Comparison of ENCODE assay signal across 7 mouse cellular contexts in the genomic region with DNA sequence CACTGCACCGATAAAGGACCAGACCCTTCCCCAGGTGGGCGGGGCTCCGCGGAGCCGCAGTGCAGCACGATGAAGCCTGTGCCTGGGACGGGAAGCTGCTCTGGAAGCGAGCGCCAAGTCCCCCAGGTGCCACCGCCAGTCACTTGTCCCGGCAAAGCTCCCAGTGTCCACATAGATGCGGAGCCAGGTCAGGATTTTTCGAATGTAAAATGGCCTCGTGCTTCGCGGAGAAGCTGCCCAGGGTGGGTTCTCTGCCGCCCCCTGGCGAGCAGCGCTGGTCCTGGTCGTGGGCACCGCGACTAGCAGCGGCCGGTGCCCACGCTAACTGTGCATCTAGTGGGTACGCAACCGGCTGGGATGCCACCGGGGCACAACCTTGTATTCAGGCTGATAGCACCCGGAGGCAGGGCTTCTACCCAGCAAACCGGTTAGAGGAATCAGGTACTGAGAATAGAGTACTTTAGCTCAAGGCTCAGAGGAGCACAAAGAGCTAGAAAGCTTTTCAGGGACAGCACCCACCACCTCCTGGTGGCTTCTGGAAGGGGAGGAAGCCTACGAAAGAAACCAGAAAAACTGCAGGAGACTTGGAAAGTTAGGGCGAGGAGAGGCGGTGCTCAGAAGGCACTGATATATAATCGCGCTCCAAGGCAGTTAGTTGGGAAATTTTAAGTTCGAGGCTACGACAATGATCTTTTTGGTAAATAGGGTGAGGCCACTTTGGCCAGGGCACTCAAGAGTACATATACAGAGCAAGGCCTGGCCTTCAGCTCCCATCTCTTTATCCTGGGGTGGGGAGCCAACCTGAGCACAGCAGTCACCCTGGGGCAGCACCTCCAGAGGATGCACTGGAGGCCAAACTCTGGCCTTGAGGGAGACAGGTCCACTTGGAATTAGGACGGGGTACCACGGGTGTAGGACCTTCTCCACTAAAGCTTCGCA. TPM values are rescaled to one million over a fixed set of nuclear protein-coding genes. Genes with fewer than 3 reads are reported as not detected.
DNase-seq lines count a peak whose midpoint lies in the region; ATAC-seq and TF ChIP-seq lines count a peak whose summit lies in the region.

No protein-coding gene starts in this region.

- H3K4me2 ChIP-seq in embryonic facial prominence, embryonic 11.5 days (ENCODE audit: low read depth, low read length), result peak overlapping the region; percentile 69
- peak overlapping the region; percentile 67 for H3K4me2 ChIP-seq in limb, embryonic 15.5 days
- peak overlapping the region; percentile 68 for H3K4me2 ChIP-seq in midbrain, embryonic 16.5 days (ENCODE audit: low read length)

- H3K79me2 ChIP-seq in heart, adult 2 months (replicated peaks; ENCODE audit: control insufficient read depth, insufficient read depth, low read length), result no peaks in the 10 kb centered on the region

- intact Hi-C loops in heart, adult 2 months (cut with DNase I), result loop anchor here (1.0 kb wide), 1 partner anchor 56 kb away; no protein-coding TSS in a partner anchor

- peaks cover 4% of the 10 kb centered on the region; the same call in 1 of the 2 replicates for H3K4me1 ChIP-seq in bone marrow macrophage, adult 2 months (ENCODE audit: control insufficient read depth, insufficient read depth, low read length)
- H3K4me1 ChIP-seq in embryonic facial prominence, embryonic 11.5 days (ENCODE audit: control insufficient read depth, insufficient read depth, low read length), result peaks cover 19% of the 10 kb centered on the region
- H3K4me1 ChIP-seq in heart, adult 2 months (ENCODE audit: control insufficient read depth, insufficient read depth, low read length), result peaks cover 2% of the 10 kb centered on the region; the same call in 1 of the 2 replicates
- peaks cover 35% of the 10 kb centered on the region for H3K4me1 ChIP-seq in limb, embryonic 15.5 days
- H3K4me1 ChIP-seq in midbrain, embryonic 16.5 days (ENCODE audit: control insufficient read depth, insufficient read depth, low read length), result peaks cover 31% of the 10 kb centered on the region
- H3K4me1 ChIP-seq in spleen, adult 2 months (ENCODE audit: control insufficient read depth, insufficient read depth, insufficient read length), result no peaks in the 10 kb centered on the region

- no peak for TF ChIP-seq EP300 in heart, adult 2 months (IDR thresholded peaks at IDR 0.05; ENCODE audit: insufficient read depth, low read depth, low read length)

- no peak; the same call in 1 of the 2 replicates for ATAC-seq in embryonic facial prominence, embryonic 11.5 days (replicated peaks; ENCODE audit: insufficient number of reproducible peaks, low FRiP score, low TSS enrichment, low read depth)
- ATAC-seq in limb, embryonic 15.5 days (ENCODE audit: insufficient number of reproducible peaks, low FRiP score, low TSS enrichment, low read depth), result no peak
- peak; percentile 57 for ATAC-seq in midbrain, embryonic 16.5 days

- TF ChIP-seq CTCF in bone marrow macrophage, adult 2 months (IDR thresholded peaks at IDR 0.05; ENCODE audit: low read depth, low read length), result peak; percentile 27; the same call in 1 of the 2 replicates
- peak; percentile 99; the same call in 1 of the 2 replicates for TF ChIP-seq CTCF in heart, adult 2 months (IDR thresholded peaks at IDR 0.05)
- peak; percentile 91 for TF ChIP-seq CTCF in spleen, adult 2 months (IDR thresholded peaks at IDR 0.05; ENCODE audit: extremely low read depth, insufficient read depth, insufficient read length, insufficient replicate concordance)

- H3K27me3 ChIP-seq in embryonic facial prominence, embryonic 11.5 days (ENCODE audit: control insufficient read depth, insufficient read depth, low read length), result no peaks in the 10 kb centered on the region
- H3K27me3 ChIP-seq in heart, adult 2 months (ENCODE audit: control insufficient read depth, insufficient read depth, low read length), result no peaks in the 10 kb centered on the region
- H3K27me3 ChIP-seq in limb, embryonic 15.5 days, result no peaks in the 10 kb centered on the region
- H3K27me3 ChIP-seq in midbrain, embryonic 16.5 days (ENCODE audit: control insufficient read depth, insufficient read depth, low read depth, low read length), result no peaks in the 10 kb centered on the region
- H3K27me3 ChIP-seq in spleen, adult 2 months (ENCODE audit: control insufficient read depth, insufficient read depth, low read length), result no peaks in the 10 kb centered on the region

- DNase-seq in embryonic facial prominence, embryonic 11.5 days (ENCODE audit: low spot score), result peak; percentile 86
- DNase-seq in heart, adult 2 months, result peak; percentile 78 to 86
- DNase-seq in kidney, adult 18-20 months, result peak; percentile 81
- peak; percentile 40 to 71 for DNase-seq in spleen, adult 2 months (ENCODE audit: low read depth in 1 of 2, low spot score in 2 of 2)

- TF ChIP-seq POLR2A in bone marrow macrophage, adult 2 months (IDR thresholded peaks at IDR 0.05; ENCODE audit: borderline replicate concordance, low read depth, low read length), result no peak
- TF ChIP-seq POLR2A in heart, adult 2 months (IDR thresholded peaks at IDR 0.05; ENCODE audit: insufficient read depth, low read depth, low read length), result no peak
- TF ChIP-seq POLR2A in spleen, adult 2 months (IDR thresholded peaks at IDR 0.05; ENCODE audit: low read depth, low read length), result no peak

- H3K27ac ChIP-seq in bone marrow macrophage, adult 2 months (ENCODE audit: insufficient read depth, low read depth, low read length), result no peak overlapping the region
- peak overlapping the region; percentile 95 for H3K27ac ChIP-seq in embryonic facial prominence, embryonic 11.5 days (replicated peaks; ENCODE audit: low read depth, low read length)
- H3K27ac ChIP-seq in heart, adult 2 months, result 0 out of 2 replicates have a peak overlapping the region, but pooled peaks have one; percentile 31
- peak overlapping the region; percentile 95 for H3K27ac ChIP-seq in limb, embryonic 15.5 days
- H3K27ac ChIP-seq in midbrain, embryonic 16.5 days (ENCODE audit: low read length), result peak overlapping the region; percentile 97
- no peak overlapping the region for H3K27ac ChIP-seq in spleen, adult 2 months (ENCODE audit: insufficient read depth, low read length)

- 4% methylated on average over 40 of the region's 40 CpGs for WGBS in embryonic facial prominence, embryonic 11.5 days
- 14% methylated on average over 40 of the region's 40 CpGs for WGBS in heart, adult 2 months
- 6% methylated on average over 40 of the region's 40 CpGs for WGBS in limb, embryonic 15.5 days
- WGBS in midbrain, embryonic 16.5 days, result 5% methylated on average over 40 of the region's 40 CpGs
- WGBS in spleen, adult 2 months, result 14% methylated on average over 40 of the region's 40 CpGs

- peak overlapping the region; percentile 58 for H3K4me3 ChIP-seq in bone marrow macrophage, adult 2 months (ENCODE audit: insufficient read depth, low read length)
- peak overlapping the region; percentile 36 for H3K4me3 ChIP-seq in embryonic facial prominence, embryonic 11.5 days (ENCODE audit: low read depth, low read length)
- peak overlapping the region; percentile 49 for H3K4me3 ChIP-seq in heart, adult 2 months
- peak overlapping the region; percentile 47 for H3K4me3 ChIP-seq in limb, embryonic 15.5 days
- peak overlapping the region; percentile 41 for H3K4me3 ChIP-seq in midbrain, embryonic 16.5 days (ENCODE audit: low read depth, low read length)
- peak overlapping the region; percentile 61 for H3K4me3 ChIP-seq in spleen, adult 2 months (ENCODE audit: extremely low read depth, insufficient read depth, insufficient read length)

- H3K9me3 ChIP-seq in embryonic facial prominence, embryonic 11.5 days (replicated peaks; ENCODE audit: control insufficient read depth, low read length), result no peaks in the 10 kb centered on the region
- H3K9me3 ChIP-seq in limb, embryonic 15.5 days, result no peaks in the 10 kb centered on the region
- no peaks in the 10 kb centered on the region for H3K9me3 ChIP-seq in midbrain, embryonic 16.5 days (replicated peaks; ENCODE audit: control insufficient read depth, low read length, poor library complexity, severe bottlenecking)

- H3K9ac ChIP-seq in embryonic facial prominence, embryonic 11.5 days (replicated peaks; ENCODE audit: low read length), result peak overlapping the region; percentile 85
- peak overlapping the region; percentile 62 for H3K9ac ChIP-seq in heart, adult 2 months (ENCODE audit: low read depth, low read length)
- peak overlapping the region; percentile 60 for H3K9ac ChIP-seq in limb, embryonic 15.5 days
- peak overlapping the region; percentile 75 for H3K9ac ChIP-seq in midbrain, embryonic 16.5 days (ENCODE audit: low read depth, low read length)

- H3K36me3 ChIP-seq in embryonic facial prominence, embryonic 11.5 days (replicated peaks; ENCODE audit: control insufficient read depth, insufficient read depth, low read depth, low read length), result no peaks in the 10 kb centered on the region
- no peaks in the 10 kb centered on the region for H3K36me3 ChIP-seq in heart, adult 2 months (ENCODE audit: control insufficient read depth, insufficient read depth, low read length)
- H3K36me3 ChIP-seq in limb, embryonic 15.5 days, result peaks cover 8% of the 10 kb centered on the region; the same call in 1 of the 2 replicates
- no peaks in the 10 kb centered on the region for H3K36me3 ChIP-seq in midbrain, embryonic 16.5 days (ENCODE audit: control insufficient read depth, insufficient read depth, low read length)
- H3K36me3 ChIP-seq in spleen, adult 2 months (ENCODE audit: control insufficient read depth, insufficient read depth, low read length), result no peaks in the 10 kb centered on the region

RNA-seq across cellular contexts. Expression of gene Tmem209, which starts 49.5 kb away (rescaled TPM):
- polyA plus RNA-seq in bone marrow macrophage, adult 2 months (2012; ENCODE audit: insufficient read depth, insufficient read length, missing spikeins), result 23.9 and 31.8 TPM in 2 replicates
- polyA plus RNA-seq in embryonic facial prominence, embryonic 11.5 days (2014; fragmentation: Nextera tagmentation; extraction: Ambion mirVana), result 44.1 TPM in 2 replicates
- total RNA-seq in heart, adult 2 months (2021), result 1 to 10 TPM; 6.3 to 7.5 TPM
- 15.9 and 32.9 TPM in 2 replicates for polyA plus RNA-seq in heart, adult 2 months (2012; rRNA removed)
- 28.0 and 28.1 TPM in 2 replicates for polyA plus RNA-seq in limb, embryonic 15.5 days (2015; fragmentation: Nextera tagmentation; extraction: Ambion mirVana)
- 30.3 TPM in 2 replicates for polyA plus RNA-seq in midbrain, embryonic 16.5 days (2015; fragmentation: Nextera tagmentation; extraction: Ambion mirVana)
- polyA plus RNA-seq in spleen, adult 2 months (2012; rRNA removed), result 37.2 and 38.5 TPM in 2 replicates

RNA-seq across cellular contexts. Expression of gene Ssmem1, which starts 49.6 kb away (rescaled TPM):
- not detected in 2 replicates for polyA plus RNA-seq in bone marrow macrophage, adult 2 months (2012; ENCODE audit: insufficient read depth, insufficient read length, missing spikeins)
- 0.15 and 0.36 TPM in 2 replicates for polyA plus RNA-seq in embryonic facial prominence, embryonic 11.5 days (2014; fragmentation: Nextera tagmentation; extraction: Ambion mirVana)
- not detected for total RNA-seq in heart, adult 2 months (2021)
- 0.16 TPM in 1 of 2 replicates, not detected in the other for polyA plus RNA-seq in heart, adult 2 months (2012; rRNA removed)
- 0.14 TPM in 1 of 2 replicates, not detected in the other for polyA plus RNA-seq in limb, embryonic 15.5 days (2015; fragmentation: Nextera tagmentation; extraction: Ambion mirVana)
- polyA plus RNA-seq in midbrain, embryonic 16.5 days (2015; fragmentation: Nextera tagmentation; extraction: Ambion mirVana), result 0.14 TPM in 1 of 2 replicates, not detected in the other
- not detected in 2 replicates for polyA plus RNA-seq in spleen, adult 2 months (2012; rRNA removed)

RNA-seq across cellular contexts. Expression of gene Klhdc10, which starts 58.4 kb away (rescaled TPM):
- 17.3 and 18.1 TPM in 2 replicates for polyA plus RNA-seq in bone marrow macrophage, adult 2 months (2012; ENCODE audit: insufficient read depth, insufficient read length, missing spikeins)
- polyA plus RNA-seq in embryonic facial prominence, embryonic 11.5 days (2014; fragmentation: Nextera tagmentation; extraction: Ambion mirVana), result 33.9 and 35.1 TPM in 2 replicates
- total RNA-seq in heart, adult 2 months (2021), result 10 to 100 TPM; 47.4 to 52.0 TPM
- polyA plus RNA-seq in heart, adult 2 months (2012; rRNA removed), result 19.4 and 41.4 TPM in 2 replicates
- 19.5 and 25.5 TPM in 2 replicates for polyA plus RNA-seq in limb, embryonic 15.5 days (2015; fragmentation: Nextera tagmentation; extraction: Ambion mirVana)
- 41.7 and 42.1 TPM in 2 replicates for polyA plus RNA-seq in midbrain, embryonic 16.5 days (2015; fragmentation: Nextera tagmentation; extraction: Ambion mirVana)
- polyA plus RNA-seq in spleen, adult 2 months (2012; rRNA removed), result 6.7 and 10.0 TPM in 2 replicates

Comparison
In these comparisons a context has a peak if more than half of its experiments do, and no peak if none do; other contexts are left out.
1. H3K27ac ChIP-seq: peak in embryonic facial prominence, embryonic 11.5 days (single experiment), heart, adult 2 months (single experiment), limb, embryonic 15.5 days (single experiment) and midbrain, embryonic 16.5 days (single experiment); none in bone marrow macrophage, adult 2 months (single experiment) and spleen, adult 2 months (single experiment).
2. CTCF ChIP-seq: peak in every context shown above with its lines; median percentile 99 in heart, adult 2 months; 91 in spleen, adult 2 months; 27 in bone marrow macrophage, adult 2 months.
3. Peak in every context shown above with its lines, with median percentiles within 50 percentile points of each other: H3K4me3 ChIP-seq, DNase-seq, H3K4me2 ChIP-seq and H3K9ac ChIP-seq.